Mouse (Mus musculus): ENCODE results near the gene Olfr330. TPM values are rescaled to one million over a fixed set of nuclear protein-coding genes. Genes with fewer than 3 reads are reported as not detected.
"Not testable (repeated sequence)": the region's sequence is repeated elsewhere in the genome, so short reads cannot be mapped to it uniquely, and the experiment has no call there.

The Olfr330 gene
- not detected in 2 replicates for total RNA-seq (2014; fragmentation: Nextera tagmentation)
- total RNA-seq (2017) = not detected in 2 replicates

DNA sequence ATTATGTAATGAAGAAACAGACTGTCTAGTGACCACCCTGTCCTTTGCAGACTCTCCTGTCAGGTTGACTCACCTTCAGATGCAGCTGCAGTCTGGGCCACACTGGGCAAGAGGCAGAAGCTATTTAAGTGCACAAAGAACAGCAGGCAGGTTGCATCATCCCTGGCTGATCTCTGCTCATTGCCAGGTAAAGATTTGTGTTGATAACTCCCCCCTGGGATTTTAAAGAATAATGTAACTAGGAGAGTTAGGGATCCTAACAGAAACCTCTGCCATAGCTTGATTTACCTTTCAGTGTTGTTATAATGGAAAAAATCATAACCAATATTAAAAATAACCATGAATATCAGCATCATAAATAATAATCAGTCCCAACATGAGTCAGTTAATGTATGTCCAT lies at the start of gene Olfr330:
Olfr330 (minus strand) TSS at position 101 of the 400 bp plus-strand sequence.
- ATAC-seq (replicated peaks; ENCODE audit: low FRiP score, low TSS enrichment, poor library complexity, severe bottlenecking) = not testable (repeated sequence)

DNA sequence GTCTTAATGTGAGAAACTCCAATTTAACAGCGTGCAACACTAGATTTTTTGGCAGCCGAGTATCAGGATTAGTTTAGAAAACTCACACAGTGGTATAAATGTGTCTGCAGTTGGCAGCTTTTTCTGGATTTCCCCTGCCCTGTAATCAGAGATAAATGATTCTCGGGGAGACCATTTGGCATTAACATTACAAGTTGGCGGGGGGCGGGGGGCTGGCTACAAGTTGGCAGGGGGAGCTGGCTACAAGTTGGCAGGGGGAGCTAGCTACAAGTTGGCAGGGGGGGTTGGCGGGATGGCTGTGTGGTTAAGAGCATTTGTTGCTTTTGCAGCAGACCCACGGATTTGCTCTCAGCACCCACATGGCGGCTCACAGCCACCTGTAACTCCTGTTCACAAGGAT lies 44.0 kb upstream of the Olfr330 start:
- no peak for ATAC-seq (replicated peaks; ENCODE audit: low FRiP score, low TSS enrichment, poor library complexity, severe bottlenecking)

DNA sequence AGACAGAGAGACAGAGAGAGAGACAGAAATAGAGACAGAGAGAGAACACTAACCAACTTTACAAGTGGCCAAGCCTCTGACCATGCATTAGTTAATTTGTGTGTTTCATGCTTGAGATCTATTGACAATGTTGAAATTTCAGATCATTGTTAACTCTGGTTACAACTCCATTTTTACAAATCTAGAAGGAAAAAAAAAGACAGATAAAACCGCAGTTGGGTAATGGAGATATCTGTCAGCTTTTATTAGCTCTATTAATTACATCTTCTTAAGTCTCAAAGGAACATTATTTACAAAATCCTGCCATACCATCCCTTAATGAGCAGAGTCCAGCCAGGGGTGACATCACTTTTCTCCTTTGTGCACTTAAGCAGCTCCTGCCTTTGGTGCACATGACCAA lies 42.8 kb upstream of the Olfr330 start, which contains the start of gene Olfr325:
Olfr325 (plus strand) TSS at position 301 of the 400 bp plus-strand sequence.
- no peak for ATAC-seq (replicated peaks; ENCODE audit: low FRiP score, low TSS enrichment, poor library complexity, severe bottlenecking)

DNA sequence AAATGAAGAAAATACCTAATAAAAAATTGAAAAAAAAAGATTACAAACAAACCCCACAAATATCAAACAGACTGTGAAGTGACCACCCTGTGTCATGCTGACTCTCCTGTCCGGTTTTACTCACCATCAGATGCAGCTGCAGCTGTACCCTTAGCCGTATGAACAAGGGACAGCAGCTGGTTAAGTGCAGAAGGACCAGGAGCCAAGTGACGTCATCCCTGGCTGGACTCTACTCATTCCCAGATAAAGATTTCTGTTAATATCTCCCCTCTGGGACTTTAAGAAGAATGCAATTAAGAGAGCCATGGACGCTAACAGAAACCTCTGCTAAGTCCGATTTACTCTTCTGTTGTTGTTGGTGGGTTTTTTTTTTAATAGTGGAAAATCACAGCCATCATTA lies 35.8 kb upstream of the Olfr330 start, which contains the start of gene Olfr224:
Olfr224 (minus strand) TSS at position 149 of the 400 bp plus-strand sequence.
- no peak for ATAC-seq (replicated peaks; ENCODE audit: low FRiP score, low TSS enrichment, poor library complexity, severe bottlenecking)

DNA sequence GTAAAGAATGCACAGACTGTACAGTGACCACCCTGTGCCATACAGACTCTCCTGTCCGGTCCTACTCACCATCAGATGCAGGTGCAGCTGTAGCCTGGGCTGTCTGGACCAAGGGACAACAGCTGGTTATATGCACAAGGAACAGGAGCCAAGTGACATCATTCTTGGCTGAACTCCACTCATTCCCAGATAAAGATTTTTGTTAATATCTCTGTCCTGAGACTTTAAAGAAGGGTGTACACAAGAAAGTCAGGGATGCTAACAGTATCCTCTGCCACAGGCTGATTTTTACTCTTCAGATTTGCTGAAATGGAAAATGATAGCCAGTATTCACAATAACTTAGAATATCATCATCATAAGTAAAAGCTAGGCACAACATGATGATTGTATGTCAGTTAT lies 20.9 kb upstream of the Olfr330 start, which contains the start of gene Olfr328:
Olfr328 (minus strand) TSS at position 101 of the 400 bp plus-strand sequence.
- no peak for ATAC-seq (replicated peaks; ENCODE audit: low FRiP score, low TSS enrichment, poor library complexity, severe bottlenecking)

DNA sequence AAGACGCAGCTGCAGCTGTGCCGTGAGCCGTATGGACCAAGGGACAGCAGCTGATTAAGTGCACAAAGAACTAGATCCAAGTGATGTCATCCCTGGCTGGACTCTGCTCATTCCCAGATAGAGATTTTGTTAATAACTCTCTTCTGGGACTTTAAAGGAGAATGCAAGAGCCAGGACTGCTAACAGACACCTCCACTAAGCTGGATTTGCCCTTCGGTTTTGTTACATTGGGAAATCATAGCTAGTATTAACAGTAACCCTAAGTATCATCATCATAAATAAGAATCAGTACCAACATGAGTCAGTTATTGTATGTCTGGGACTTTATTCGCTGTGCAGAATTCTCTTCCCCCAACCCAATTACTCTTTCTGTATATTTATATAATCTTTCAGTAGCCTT lies 11.7 kb upstream of the Olfr330 start, which contains the start of gene Olfr329-ps:
Olfr329-ps (minus strand) TSS at position 101 of the 400 bp plus-strand sequence.
- no peak for ATAC-seq (replicated peaks; ENCODE audit: low FRiP score, low TSS enrichment, poor library complexity, severe bottlenecking)

DNA sequence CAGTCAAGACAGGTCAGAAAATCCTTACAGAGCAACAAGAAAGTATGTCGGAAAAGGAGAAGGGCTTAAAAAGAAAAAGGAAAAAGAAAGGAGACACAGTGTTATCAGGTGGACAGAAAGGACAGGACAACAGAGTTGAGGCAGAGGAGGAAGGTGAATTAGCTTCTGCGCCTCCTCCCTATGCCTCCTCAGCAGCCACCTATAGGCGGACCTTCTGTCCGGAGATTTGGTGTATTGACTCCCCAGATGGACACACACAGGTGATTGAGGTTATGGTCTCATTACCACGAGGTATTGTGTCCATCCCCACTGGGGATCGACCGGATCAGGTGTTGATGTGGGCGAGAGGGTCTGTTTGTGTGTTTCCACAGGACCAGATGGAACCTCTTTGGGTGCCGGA lies 14.9 kb downstream of the Olfr330 start:
- ATAC-seq (replicated peaks; ENCODE audit: low FRiP score, low TSS enrichment, poor library complexity, severe bottlenecking) = not testable (repeated sequence)

DNA sequence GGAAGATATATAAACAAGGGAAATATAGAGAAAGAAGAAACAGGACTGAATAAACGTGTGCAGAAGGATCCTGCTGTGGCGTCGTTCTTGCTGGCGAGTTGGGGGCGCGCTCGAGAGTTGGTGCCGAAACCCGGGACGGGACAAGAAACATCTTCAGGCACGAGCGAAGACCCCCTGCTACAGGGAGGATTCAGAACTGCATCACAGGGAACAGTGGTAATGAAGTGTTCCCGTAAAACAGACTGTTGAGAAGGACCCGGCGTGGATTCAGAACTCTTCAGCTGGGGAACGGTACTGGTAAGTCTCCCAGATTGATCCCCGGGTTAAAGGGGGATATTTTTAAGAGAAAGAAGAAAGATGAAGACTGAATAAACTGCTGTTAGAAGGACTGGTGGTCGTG lies 15.7 kb downstream of the Olfr330 start:
- not testable (repeated sequence) for ATAC-seq (replicated peaks; ENCODE audit: low FRiP score, low TSS enrichment, poor library complexity, severe bottlenecking)

DNA sequence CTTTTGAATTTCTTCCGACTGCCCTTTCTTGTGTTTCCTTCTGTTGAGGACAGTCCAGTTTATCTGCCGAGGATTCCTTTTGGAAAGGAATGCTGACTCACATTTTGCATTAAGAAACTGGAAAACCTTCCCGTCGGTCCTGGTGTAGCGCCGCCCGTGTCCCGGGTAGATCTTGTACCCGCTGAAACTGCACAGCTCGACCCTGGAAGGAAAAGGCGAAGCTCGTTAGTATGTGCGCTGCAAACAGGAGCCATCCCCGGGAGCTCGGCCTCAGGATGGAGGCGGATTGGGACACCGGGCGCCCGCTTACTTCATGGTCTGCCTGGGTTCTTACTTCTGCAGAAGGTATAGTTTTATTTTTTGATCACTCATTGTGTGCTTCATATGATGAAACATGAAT lies 25.6 kb downstream of the Olfr330 start:
- ATAC-seq (replicated peaks; ENCODE audit: low FRiP score, low TSS enrichment, poor library complexity, severe bottlenecking) = peak; percentile 55; the same call in 1 of the 2 replicates

DNA sequence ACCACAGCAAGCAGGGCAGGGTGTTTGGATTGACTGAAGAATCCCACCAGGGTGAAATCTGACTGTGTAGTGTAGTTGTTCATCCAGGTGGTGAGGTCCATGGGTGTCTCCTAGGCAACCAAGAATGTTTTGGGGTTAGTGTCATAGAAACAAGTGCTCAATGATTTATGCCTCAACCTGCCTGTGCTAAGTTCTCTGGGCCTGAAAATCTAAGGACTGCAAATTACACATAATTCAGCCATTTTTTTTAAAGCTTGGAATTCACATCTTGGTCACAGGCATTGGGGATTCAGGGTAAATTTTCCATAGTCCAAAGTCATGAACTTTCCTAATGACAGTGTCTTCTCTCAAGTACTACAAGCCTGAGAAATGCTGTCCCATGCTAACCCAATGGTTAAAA lies 32.2 kb downstream of the Olfr330 start, which contains the start of gene Olfr331:
Olfr331 (minus strand) TSS at position 101 of the 400 bp plus-strand sequence.
- ATAC-seq (replicated peaks; ENCODE audit: low FRiP score, low TSS enrichment, poor library complexity, severe bottlenecking) = not testable (repeated sequence)

DNA sequence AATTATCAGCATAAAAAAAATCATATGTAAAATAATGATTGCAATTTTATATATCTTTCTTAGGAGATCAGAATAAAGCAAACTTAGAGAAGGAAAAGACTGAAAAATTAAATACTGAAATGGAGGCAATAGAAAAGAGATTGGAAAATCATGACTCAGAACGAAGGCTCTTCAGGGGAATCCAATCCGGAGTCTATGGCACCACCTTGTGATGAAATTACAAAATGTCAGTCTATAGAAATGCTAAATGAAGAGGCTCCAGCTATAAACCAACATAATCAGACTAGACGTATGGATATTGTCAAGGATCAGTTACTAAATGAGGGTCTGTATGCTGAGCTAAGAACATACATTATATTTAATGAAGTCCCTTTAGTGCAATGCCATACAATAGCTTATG lies 35.3 kb downstream of the Olfr330 start:
- ATAC-seq (replicated peaks; ENCODE audit: low FRiP score, low TSS enrichment, poor library complexity, severe bottlenecking) = no peak

DNA sequence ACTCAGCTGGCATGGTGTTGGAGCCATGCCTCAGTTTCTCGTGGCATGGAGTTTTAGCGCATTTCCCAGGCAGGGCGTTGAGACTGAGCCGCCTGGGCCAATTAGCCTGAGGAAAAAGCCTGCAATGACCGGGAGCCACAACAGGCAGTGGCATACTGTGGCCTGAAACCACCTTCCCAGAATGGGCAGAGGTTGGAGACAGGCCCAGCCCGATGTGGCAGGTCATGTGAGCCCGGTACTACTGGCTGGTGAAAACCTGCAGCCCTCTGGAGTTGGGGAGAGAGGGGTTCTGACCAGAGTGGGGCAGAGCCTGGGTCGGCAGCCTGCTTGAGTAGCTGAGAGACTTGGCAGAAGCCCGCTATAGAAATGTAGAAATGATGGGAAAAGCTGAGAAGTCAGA lies 35.9 kb downstream of the Olfr330 start:
- ATAC-seq (replicated peaks; ENCODE audit: low FRiP score, low TSS enrichment, poor library complexity, severe bottlenecking) = no peak

DNA sequence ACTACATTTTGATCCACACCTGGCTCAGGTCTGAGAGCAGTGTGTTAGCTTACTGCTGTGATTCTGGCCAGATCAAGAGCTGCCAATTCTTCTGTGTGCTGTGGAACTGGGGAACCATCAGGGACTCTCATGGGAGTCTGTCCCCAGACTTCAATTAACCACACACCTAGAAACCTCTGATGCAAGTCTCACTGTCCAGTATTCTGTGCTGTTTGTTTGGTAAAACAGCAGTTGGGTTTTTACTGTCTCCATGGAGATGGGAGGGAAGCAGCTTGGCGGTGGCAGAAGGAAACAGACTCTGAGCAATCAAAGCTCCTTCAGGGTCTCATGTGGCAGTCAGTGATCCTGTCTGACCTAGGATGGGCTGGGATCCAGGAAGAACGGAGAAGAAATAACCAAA lies 42.2 kb downstream of the Olfr330 start, which contains the start of gene Olfr332:
Olfr332 (minus strand) TSS at position 101 of the 400 bp plus-strand sequence.
- no peak for ATAC-seq (replicated peaks; ENCODE audit: low FRiP score, low TSS enrichment, poor library complexity, severe bottlenecking)

Other genes with a start within 250 kb of the Olfr330 start
- gene Zfp692, start 227.8 kb downstream of the Olfr330 start, total RNA-seq (2014; fragmentation: Nextera tagmentation) = 34.0 and 66.1 TPM in 2 replicates
- 25.0 and 26.7 TPM in 2 replicates for gene Zfp692, start 227.8 kb downstream of the Olfr330 start, total RNA-seq (2017)
- 60.9 and 65.9 TPM in 2 replicates for gene Zfp672, start 204.5 kb downstream of the Olfr330 start, total RNA-seq (2014; fragmentation: Nextera tagmentation)
- 28.5 and 30.9 TPM in 2 replicates for gene Zfp672, start 204.5 kb downstream of the Olfr330 start, total RNA-seq (2017)
- gene Sh3bp5l, start 204.1 kb downstream of the Olfr330 start, total RNA-seq (2014; fragmentation: Nextera tagmentation) = 12.8 and 13.8 TPM in 2 replicates
- gene Sh3bp5l, start 204.1 kb downstream of the Olfr330 start, total RNA-seq (2017) = 10.4 and 20.9 TPM in 2 replicates
- gene Lypd8, start 155.8 kb downstream of the Olfr330 start, total RNA-seq (2014; fragmentation: Nextera tagmentation) = not detected in 2 replicates
- not detected in 2 replicates for gene Lypd8, start 155.8 kb downstream of the Olfr330 start, total RNA-seq (2017)
- gene 1810065E05Rik, start 113.7 kb downstream of the Olfr330 start, total RNA-seq (2014; fragmentation: Nextera tagmentation) = not detected in 2 replicates
- gene 1810065E05Rik, start 113.7 kb downstream of the Olfr330 start, total RNA-seq (2017) = not detected in 2 replicates
- gene Gm12253, start 102.3 kb downstream of the Olfr330 start, total RNA-seq (2014; fragmentation: Nextera tagmentation) = not detected in 2 replicates
- not detected in 2 replicates for gene Gm12253, start 102.3 kb downstream of the Olfr330 start, total RNA-seq (2017)
- gene Lypd9, start 81.9 kb downstream of the Olfr330 start, total RNA-seq (2014; fragmentation: Nextera tagmentation) = not detected in 2 replicates
- not detected in 2 replicates for gene Lypd9, start 81.9 kb downstream of the Olfr330 start, total RNA-seq (2017)
- gene Olfr30, start 72.6 kb downstream of the Olfr330 start, total RNA-seq (2014; fragmentation: Nextera tagmentation) = not detected in 2 replicates
- gene Olfr30, start 72.6 kb downstream of the Olfr330 start, total RNA-seq (2017) = not detected in 2 replicates
- gene Olfr332, start 42.3 kb downstream of the Olfr330 start, total RNA-seq (2014; fragmentation: Nextera tagmentation) = not detected in 2 replicates
- gene Olfr332, start 42.3 kb downstream of the Olfr330 start, total RNA-seq (2017) = not detected in 2 replicates
- gene Olfr331, start 32.3 kb downstream of the Olfr330 start, total RNA-seq (2014; fragmentation: Nextera tagmentation) = not detected in 2 replicates
- gene Olfr331, start 32.3 kb downstream of the Olfr330 start, total RNA-seq (2017) = not detected in 2 replicates
- gene Olfr329-ps, start 11.6 kb upstream of the Olfr330 start, total RNA-seq (2014; fragmentation: Nextera tagmentation) = not detected in 2 replicates
- not detected in 2 replicates for gene Olfr329-ps, start 11.6 kb upstream of the Olfr330 start, total RNA-seq (2017)
- gene Olfr328, start 20.8 kb upstream of the Olfr330 start, total RNA-seq (2014; fragmentation: Nextera tagmentation) = not detected in 2 replicates
- gene Olfr328, start 20.8 kb upstream of the Olfr330 start, total RNA-seq (2017) = not detected in 2 replicates
- not detected in 2 replicates for gene Olfr224, start 35.7 kb upstream of the Olfr330 start, total RNA-seq (2014; fragmentation: Nextera tagmentation)
- gene Olfr224, start 35.7 kb upstream of the Olfr330 start, total RNA-seq (2017) = not detected in 2 replicates
- not detected in 2 replicates for gene Olfr325, start 42.9 kb upstream of the Olfr330 start, total RNA-seq (2014; fragmentation: Nextera tagmentation)
- gene Olfr325, start 42.9 kb upstream of the Olfr330 start, total RNA-seq (2017) = not detected in 2 replicates
- gene Olfr324, start 60.3 kb upstream of the Olfr330 start, total RNA-seq (2014; fragmentation: Nextera tagmentation) = not detected in 2 replicates
- not detected in 2 replicates for gene Olfr324, start 60.3 kb upstream of the Olfr330 start, total RNA-seq (2017)
- not detected in 2 replicates for gene 2210407C18Rik, start 81.2 kb upstream of the Olfr330 start, total RNA-seq (2014; fragmentation: Nextera tagmentation)
- not detected in 2 replicates for gene 2210407C18Rik, start 81.2 kb upstream of the Olfr330 start, total RNA-seq (2017)
- gene Olfr323, start 95.7 kb upstream of the Olfr330 start, total RNA-seq (2014; fragmentation: Nextera tagmentation) = not detected in 2 replicates
- gene Olfr323, start 95.7 kb upstream of the Olfr330 start, total RNA-seq (2017) = not detected in 2 replicates
- gene Trim58, start 105.6 kb upstream of the Olfr330 start, total RNA-seq (2014; fragmentation: Nextera tagmentation) = 10.9 and 13.2 TPM in 2 replicates
- 5.3 and 8.0 TPM in 2 replicates for gene Trim58, start 105.6 kb upstream of the Olfr330 start, total RNA-seq (2017)
- not detected in 2 replicates for gene Olfr322, start 123.9 kb upstream of the Olfr330 start, total RNA-seq (2014; fragmentation: Nextera tagmentation)
- 0.15 TPM in 1 of 2 replicates, not detected in the other for gene Olfr322, start 123.9 kb upstream of the Olfr330 start, total RNA-seq (2017)
- gene Olfr320, start 146.3 kb upstream of the Olfr330 start, total RNA-seq (2014; fragmentation: Nextera tagmentation) = not detected in 2 replicates
- not detected in 2 replicates for gene Olfr320, start 146.3 kb upstream of the Olfr330 start, total RNA-seq (2017)
- not detected in 2 replicates for gene Olfr319, start 164.3 kb upstream of the Olfr330 start, total RNA-seq (2014; fragmentation: Nextera tagmentation)
- gene Olfr319, start 164.3 kb upstream of the Olfr330 start, total RNA-seq (2017) = not detected in 2 replicates
- not detected in 2 replicates for gene Olfr318, start 189.2 kb upstream of the Olfr330 start, total RNA-seq (2014; fragmentation: Nextera tagmentation)
- gene Olfr318, start 189.2 kb upstream of the Olfr330 start, total RNA-seq (2017) = not detected in 2 replicates
- gene Olfr317, start 204.4 kb upstream of the Olfr330 start, total RNA-seq (2014; fragmentation: Nextera tagmentation) = not detected in 2 replicates
- gene Olfr317, start 204.4 kb upstream of the Olfr330 start, total RNA-seq (2017) = not detected in 2 replicates
- gene Olfr316, start 217.9 kb upstream of the Olfr330 start, total RNA-seq (2014; fragmentation: Nextera tagmentation) = not detected in 2 replicates
- gene Olfr316, start 217.9 kb upstream of the Olfr330 start, total RNA-seq (2017) = not detected in 2 replicates
- gene Olfr315, start 238.4 kb upstream of the Olfr330 start, total RNA-seq (2014; fragmentation: Nextera tagmentation) = not detected in 2 replicates
- gene Olfr315, start 238.4 kb upstream of the Olfr330 start, total RNA-seq (2017) = not detected in 2 replicates
- gene Olfr314, start 248.1 kb upstream of the Olfr330 start, total RNA-seq (2014; fragmentation: Nextera tagmentation) = not detected in 2 replicates
- gene Olfr314, start 248.1 kb upstream of the Olfr330 start, total RNA-seq (2017) = not detected in 2 replicates

All from megakaryocyte-erythroid progenitor cell, adult 5-6 weeks (primary cell).